Mouse (Mus musculus): ENCODE measurements at regions not wholly inside any gene's neighbourhood (a gene's known extent, or its start where the extent isn't known, plus 50 kb on each side); places are given as distances from the start of the nearest gene placed in this dataset.

DNA sequence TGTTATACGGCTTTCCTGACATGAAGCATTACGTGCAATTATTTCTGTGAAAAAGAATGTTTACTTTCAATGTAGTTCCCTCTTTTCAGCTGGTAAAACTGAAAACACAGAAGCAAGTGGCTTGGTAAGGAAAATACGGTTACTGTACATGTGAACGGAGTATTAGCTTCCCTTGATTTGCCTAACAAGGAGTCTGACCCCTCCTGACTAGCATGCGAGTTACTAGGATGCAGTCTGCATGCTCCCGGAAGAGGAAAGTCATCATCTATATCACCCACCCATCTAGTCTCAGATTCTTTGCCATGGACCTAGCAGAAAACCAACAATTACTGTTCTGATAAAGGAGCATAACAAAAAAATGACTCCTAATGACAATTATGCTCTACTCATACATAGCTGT is 611.5 kb downstream of the Slc22a22 start:
- no peaks in the 10 kb centered on the region for H3K4me1 ChIP-seq (replicated peaks; ENCODE audit: control insufficient read depth, insufficient read depth, low read length)
- no peak overlapping the region for H3K27ac ChIP-seq (ENCODE audit: low read length)
- ATAC-seq (ENCODE audit: low read depth), result no peak
- H3K36me3 ChIP-seq (ENCODE audit: control insufficient read depth, insufficient read depth, low read length), result no peaks in the 10 kb centered on the region
- 56% methylated on average over 6 of the region's 6 CpGs for WGBS
- no peaks in the 10 kb centered on the region for H3K27me3 ChIP-seq (ENCODE audit: control insufficient read depth, insufficient read depth, low read depth, low read length)
- no peaks in the 10 kb centered on the region for H3K9me3 ChIP-seq (ENCODE audit: control insufficient read depth, low read length)
- H3K9ac ChIP-seq (ENCODE audit: low read length), result no peak overlapping the region
- H3K4me2 ChIP-seq (ENCODE audit: low read depth, low read length), result no peak overlapping the region
- no peak overlapping the region for H3K4me3 ChIP-seq (ENCODE audit: low read length)

DNA sequence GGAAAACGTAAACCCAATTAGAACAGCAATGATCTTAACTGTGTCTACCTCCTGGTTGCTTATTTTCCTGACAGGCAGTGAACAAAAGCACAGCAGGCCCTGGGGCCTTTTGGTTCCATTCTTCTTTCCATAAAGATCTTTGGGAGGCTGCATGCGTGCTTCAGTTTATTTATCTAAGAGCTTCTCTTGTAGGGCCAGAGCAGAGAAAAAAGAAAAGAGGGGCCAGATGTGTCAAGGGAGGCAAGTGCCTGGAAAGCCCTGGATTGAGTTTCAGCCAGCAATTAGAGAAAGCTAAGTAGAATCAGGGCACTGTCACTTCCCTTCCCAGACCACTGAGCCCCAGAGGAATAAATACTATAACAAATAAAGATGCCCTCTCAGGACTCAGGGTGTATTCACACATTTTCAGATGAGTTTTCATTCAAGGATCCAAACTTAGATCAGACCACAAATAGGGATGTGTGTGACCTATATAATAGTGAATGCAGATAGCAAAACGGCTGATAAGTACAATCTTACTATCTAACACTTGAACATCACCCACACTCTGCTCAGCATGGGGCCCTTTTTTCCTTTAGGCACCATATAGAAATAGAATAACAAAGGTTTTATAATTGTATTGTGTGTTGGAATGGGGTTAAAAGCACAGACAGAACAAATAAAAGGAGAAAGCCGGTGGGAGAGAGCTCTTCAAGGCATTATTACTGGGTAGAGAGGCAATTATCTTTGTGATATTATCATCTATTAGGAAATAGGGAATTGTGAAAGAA is 612.2 kb downstream of the Slc22a22 start:
- H3K4me3 ChIP-seq (ENCODE audit: low read length), result no peak overlapping the region
- H3K36me3 ChIP-seq (ENCODE audit: control insufficient read depth, insufficient read depth, low read length), result no peaks in the 10 kb centered on the region
- H3K9ac ChIP-seq (ENCODE audit: low read length), result no peak overlapping the region
- no peaks in the 10 kb centered on the region for H3K4me1 ChIP-seq (replicated peaks; ENCODE audit: control insufficient read depth, insufficient read depth, low read length)
- 29% methylated on average over 4 of the region's 4 CpGs for WGBS
- H3K27me3 ChIP-seq (ENCODE audit: control insufficient read depth, insufficient read depth, low read depth, low read length), result no peaks in the 10 kb centered on the region
- H3K4me2 ChIP-seq (ENCODE audit: low read depth, low read length), result no peak overlapping the region
- H3K27ac ChIP-seq (ENCODE audit: low read length), result no peak overlapping the region
- H3K9me3 ChIP-seq (ENCODE audit: control insufficient read depth, low read length), result no peaks in the 10 kb centered on the region
- no peak for ATAC-seq (ENCODE audit: low read depth)

DNA sequence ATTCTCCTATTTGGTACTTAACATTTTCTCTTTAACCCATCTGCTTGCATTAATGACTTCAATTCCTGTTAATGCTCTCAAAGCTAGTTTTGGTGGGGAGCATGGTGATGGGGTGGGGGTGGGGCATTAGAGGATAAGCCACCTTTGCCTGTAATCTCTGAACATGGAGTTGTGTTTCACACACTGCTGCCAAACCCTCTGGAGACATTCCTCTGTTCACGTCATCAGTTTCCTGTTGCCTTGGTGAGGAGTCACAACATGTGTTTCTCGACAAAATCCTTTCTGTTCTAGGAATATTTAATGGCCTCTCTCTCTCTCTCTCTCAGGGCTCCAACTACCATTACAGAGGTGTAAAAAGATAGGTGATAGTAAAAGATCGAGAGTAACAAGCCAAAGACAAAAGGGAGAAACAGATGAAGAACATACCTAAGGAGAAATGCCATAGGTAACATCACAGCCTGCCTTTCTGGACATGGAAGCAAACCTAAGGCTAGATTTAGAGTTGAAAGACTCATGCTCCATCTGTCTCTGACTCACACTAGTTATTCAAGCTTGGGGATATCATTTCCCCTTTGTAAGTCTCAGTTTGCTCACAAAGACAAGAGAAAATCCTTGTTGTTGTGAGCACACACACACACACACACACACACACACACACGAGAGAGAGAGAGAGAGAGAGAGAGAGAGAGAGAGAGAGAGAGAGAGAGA is 618.6 kb downstream of the Slc22a22 start:
- Histone ChIP-seq H3K36me3 (ENCODE audit: control insufficient read depth, insufficient read depth, low read length) (no peaks in the 10 kb centered on the region), H3K9ac (ENCODE audit: low read length) (no peak overlapping the region), H3K27me3 (ENCODE audit: control insufficient read depth, insufficient read depth, low read depth, low read length) (no peaks in the 10 kb centered on the region), H3K9me3 (ENCODE audit: control insufficient read depth, low read length) (no peaks in the 10 kb centered on the region), H3K4me2 (ENCODE audit: low read depth, low read length) (no peak overlapping the region), H3K4me1 (replicated peaks; ENCODE audit: control insufficient read depth, insufficient read depth, low read length) (no peaks in the 10 kb centered on the region), H3K27ac (ENCODE audit: low read length) (no peak overlapping the region), H3K4me3 (ENCODE audit: low read length) (no peak overlapping the region)
- 46% methylated on average over 4 of the region's 4 CpGs for WGBS
- ATAC-seq (ENCODE audit: low read depth), result no peak

DNA sequence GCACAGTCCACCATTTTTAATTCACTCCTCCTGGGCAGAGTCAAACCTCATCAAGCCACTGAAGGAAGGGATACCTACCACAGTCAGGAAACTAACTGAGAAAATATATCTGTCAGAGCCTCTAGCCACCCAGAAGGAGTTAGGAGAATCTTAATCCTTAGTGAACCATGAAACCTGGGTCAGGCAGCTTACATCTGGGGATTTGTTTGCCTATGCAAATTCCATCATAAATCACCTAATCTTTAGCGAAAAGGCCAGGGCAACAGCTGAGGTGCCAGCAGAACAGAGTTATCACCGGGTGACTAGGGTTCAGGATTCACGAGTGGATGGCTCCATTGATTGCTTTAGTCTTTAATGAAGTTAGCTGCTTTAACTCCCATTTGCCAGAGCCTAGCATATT is 619.3 kb downstream of the Slc22a22 start:
- H3K36me3 ChIP-seq (ENCODE audit: control insufficient read depth, insufficient read depth, low read length), result no peaks in the 10 kb centered on the region
- no peak for ATAC-seq (ENCODE audit: low read depth)
- no peak overlapping the region for H3K4me3 ChIP-seq (ENCODE audit: low read length)
- H3K27me3 ChIP-seq (ENCODE audit: control insufficient read depth, insufficient read depth, low read depth, low read length), result no peaks in the 10 kb centered on the region
- H3K27ac ChIP-seq (ENCODE audit: low read length), result no peak overlapping the region
- no peak overlapping the region for H3K9ac ChIP-seq (ENCODE audit: low read length)
- H3K9me3 ChIP-seq (ENCODE audit: control insufficient read depth, low read length), result no peaks in the 10 kb centered on the region
- H3K4me1 ChIP-seq (replicated peaks; ENCODE audit: control insufficient read depth, insufficient read depth, low read length), result no peaks in the 10 kb centered on the region
- WGBS, result 24% methylated on average over 3 of the region's 3 CpGs
- no peak overlapping the region for H3K4me2 ChIP-seq (ENCODE audit: low read depth, low read length)

DNA sequence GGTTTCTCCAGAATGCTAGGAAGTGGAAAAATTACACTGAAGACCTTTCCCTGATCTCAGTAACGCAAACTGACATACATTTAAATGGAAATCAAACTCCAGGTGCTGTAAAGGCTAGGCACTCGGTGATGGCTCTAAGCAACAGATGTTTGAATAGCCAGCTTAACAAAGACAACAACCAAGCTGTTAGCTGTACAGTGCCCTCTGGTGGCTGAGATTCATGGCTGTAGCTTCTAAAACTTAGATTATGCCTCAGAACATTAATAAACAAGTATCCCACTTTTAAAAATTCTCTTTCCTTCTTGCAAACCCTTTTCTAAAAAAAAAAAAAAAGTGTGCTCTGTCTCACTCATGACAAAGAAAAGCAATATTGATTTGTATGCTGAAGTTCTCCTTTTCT is 621.4 kb downstream of the Slc22a22 start:
- 15% methylated on average over 2 of the region's 2 CpGs for WGBS
- no peaks in the 10 kb centered on the region for H3K36me3 ChIP-seq (ENCODE audit: control insufficient read depth, insufficient read depth, low read length)
- ATAC-seq (ENCODE audit: low read depth), result no peak

DNA sequence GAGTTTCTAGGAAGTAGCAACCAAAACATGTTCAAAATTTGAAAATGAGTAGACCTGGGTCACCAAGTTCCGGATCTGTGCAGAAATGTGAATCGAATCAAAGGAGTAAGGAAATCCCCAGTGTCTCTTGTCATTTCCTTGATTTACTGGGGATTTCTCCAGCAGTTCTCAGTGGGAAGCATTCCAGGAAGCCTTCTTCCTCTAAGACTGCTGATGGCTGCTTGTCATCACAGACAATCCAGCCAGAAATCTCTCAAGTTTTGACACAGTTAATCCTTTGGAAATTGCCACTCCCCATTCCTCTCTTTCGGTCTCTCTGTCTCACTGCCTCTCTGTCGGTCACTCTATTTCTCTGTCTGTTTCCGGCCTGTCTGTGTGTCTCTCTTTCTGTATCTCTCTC is 624.3 kb downstream of the Slc22a22 start:
- Histone ChIP-seq H3K27ac (ENCODE audit: low read length) (no peak overlapping the region), H3K27me3 (ENCODE audit: control insufficient read depth, insufficient read depth, low read depth, low read length) (no peaks in the 10 kb centered on the region), H3K9me3 (ENCODE audit: control insufficient read depth, low read length) (no peaks in the 10 kb centered on the region), H3K4me3 (ENCODE audit: low read length) (no peak overlapping the region), H3K9ac (ENCODE audit: low read length) (no peak overlapping the region), H3K4me2 (ENCODE audit: low read depth, low read length) (no peak overlapping the region), H3K4me1 (replicated peaks; ENCODE audit: control insufficient read depth, insufficient read depth, low read length) (no peaks in the 10 kb centered on the region), H3K36me3 (ENCODE audit: control insufficient read depth, insufficient read depth, low read length) (no peaks in the 10 kb centered on the region)
- no peak for ATAC-seq (ENCODE audit: low read depth)
- 50% methylated on average over 5 of the region's 5 CpGs for WGBS

More for the DNA sequence above, 621.4 kb downstream of the Slc22a22 start:
- H3K4me1 ChIP-seq (replicated peaks; ENCODE audit: control insufficient read depth, insufficient read depth, low read length), result no peaks in the 10 kb centered on the region
- no peaks in the 10 kb centered on the region for H3K27me3 ChIP-seq (ENCODE audit: control insufficient read depth, insufficient read depth, low read depth, low read length)
- no peak overlapping the region for H3K9ac ChIP-seq (ENCODE audit: low read length)
- no peak overlapping the region for H3K27ac ChIP-seq (ENCODE audit: low read length)
- no peaks in the 10 kb centered on the region for H3K9me3 ChIP-seq (ENCODE audit: control insufficient read depth, low read length)
- no peak overlapping the region for H3K4me3 ChIP-seq (ENCODE audit: low read length)
- no peak overlapping the region for H3K4me2 ChIP-seq (ENCODE audit: low read depth, low read length)

DNA sequence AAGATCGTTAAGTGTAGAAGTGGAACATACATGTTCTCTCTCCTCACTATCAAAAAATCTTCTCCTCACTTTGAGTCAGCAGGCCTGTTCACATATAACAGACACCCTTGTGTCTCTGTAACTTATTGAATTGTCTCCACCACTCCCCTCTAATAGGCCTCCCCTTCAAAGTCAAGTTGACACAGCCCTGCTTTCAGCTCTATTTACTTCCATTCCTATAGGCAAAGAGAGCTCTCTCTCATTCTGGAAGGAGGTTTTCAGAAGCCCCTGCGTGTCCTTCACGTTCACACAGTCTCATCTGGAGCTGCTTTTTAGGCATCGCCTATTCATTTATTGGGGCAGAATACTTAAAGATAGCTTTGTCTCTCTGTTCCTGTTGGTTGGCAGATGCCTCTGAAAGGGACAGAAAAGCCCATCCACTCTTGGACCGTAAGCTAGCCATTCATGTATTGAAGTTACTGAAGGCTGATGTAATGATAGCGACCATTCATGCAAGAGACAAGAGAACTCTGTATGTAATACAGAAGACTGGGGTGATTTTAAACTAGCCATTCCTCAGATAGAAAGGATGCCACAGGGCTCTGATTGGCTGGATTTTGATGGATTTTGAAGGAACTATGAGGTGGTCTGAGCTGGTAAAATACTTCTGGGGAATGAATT is 629.8 kb downstream of the Slc22a22 start:
- H3K4me2 ChIP-seq (ENCODE audit: low read depth, low read length), result no peak overlapping the region
- H3K9me3 ChIP-seq (ENCODE audit: control insufficient read depth, low read length), result no peaks in the 10 kb centered on the region
- WGBS, result 67% methylated on average over 6 of the region's 6 CpGs
- no peaks in the 10 kb centered on the region for H3K4me1 ChIP-seq (replicated peaks; ENCODE audit: control insufficient read depth, insufficient read depth, low read length)
- no peak overlapping the region for H3K4me3 ChIP-seq (ENCODE audit: low read length)
- no peaks in the 10 kb centered on the region for H3K27me3 ChIP-seq (ENCODE audit: control insufficient read depth, insufficient read depth, low read depth, low read length)
- H3K27ac ChIP-seq (ENCODE audit: low read length), result no peak overlapping the region
- H3K9ac ChIP-seq (ENCODE audit: low read length), result no peak overlapping the region
- ATAC-seq (ENCODE audit: low read depth), result no peak
- no peaks in the 10 kb centered on the region for H3K36me3 ChIP-seq (ENCODE audit: control insufficient read depth, insufficient read depth, low read length)

DNA sequence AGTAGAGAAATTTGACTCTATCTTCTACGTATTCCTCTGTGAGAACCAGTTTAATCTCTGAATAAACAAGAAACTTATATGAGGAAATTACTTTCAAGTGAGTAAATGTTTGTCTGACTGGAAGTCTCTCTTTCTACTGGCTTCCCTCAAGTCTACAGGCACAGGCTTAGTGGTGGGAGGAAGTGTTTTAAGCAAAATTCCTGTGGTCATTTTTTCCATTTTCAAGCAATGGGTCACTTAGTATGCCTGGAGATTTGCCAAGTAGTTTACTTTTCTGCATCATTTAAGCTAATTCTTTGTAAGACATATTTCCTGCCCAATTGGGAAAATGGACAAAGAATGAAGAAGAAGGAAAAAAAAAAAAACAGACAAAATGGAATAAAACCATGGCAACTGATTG is 632.9 kb downstream of the Slc22a22 start:
- WGBS, result 9% methylated on average over 1 of the region's 1 CpGs
- Histone ChIP-seq H3K9me3 (ENCODE audit: control insufficient read depth, low read length) (no peaks in the 10 kb centered on the region), H3K36me3 (ENCODE audit: control insufficient read depth, insufficient read depth, low read length) (no peaks in the 10 kb centered on the region), H3K4me3 (ENCODE audit: low read length) (no peak overlapping the region), H3K4me1 (replicated peaks; ENCODE audit: control insufficient read depth, insufficient read depth, low read length) (no peaks in the 10 kb centered on the region), H3K9ac (ENCODE audit: low read length) (no peak overlapping the region), H3K4me2 (ENCODE audit: low read depth, low read length) (no peak overlapping the region), H3K27ac (ENCODE audit: low read length) (no peak overlapping the region), H3K27me3 (ENCODE audit: control insufficient read depth, insufficient read depth, low read depth, low read length) (no peaks in the 10 kb centered on the region)
- ATAC-seq (ENCODE audit: low read depth), result 0 out of 2 replicates have a peak, but pooled peaks have one; percentile 17

DNA sequence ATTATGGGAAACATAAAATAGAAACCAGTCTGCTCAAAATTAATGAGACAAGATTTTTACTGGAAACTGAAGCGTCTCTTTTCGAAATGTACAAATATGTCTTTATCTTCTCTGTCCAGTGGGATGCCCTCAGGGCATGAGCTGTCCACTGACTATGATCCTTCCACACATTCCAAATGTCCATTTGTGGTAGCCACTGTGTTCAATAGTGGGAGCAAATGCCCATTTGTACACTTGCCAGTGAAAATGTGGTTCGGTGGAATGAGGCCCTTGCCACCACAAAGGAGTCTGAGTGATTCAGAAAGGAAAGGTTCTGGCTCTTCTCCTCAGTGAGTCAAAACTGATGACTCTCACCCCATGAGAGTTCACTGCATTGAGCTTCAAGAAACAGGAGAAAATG is 635.9 kb downstream of the Slc22a22 start:
- Histone ChIP-seq H3K4me1 (replicated peaks; ENCODE audit: control insufficient read depth, insufficient read depth, low read length) (no peaks in the 10 kb centered on the region), H3K4me2 (ENCODE audit: low read depth, low read length) (no peak overlapping the region), H3K27ac (ENCODE audit: low read length) (no peak overlapping the region), H3K36me3 (ENCODE audit: control insufficient read depth, insufficient read depth, low read length) (no peaks in the 10 kb centered on the region), H3K4me3 (ENCODE audit: low read length) (no peak overlapping the region), H3K27me3 (ENCODE audit: control insufficient read depth, insufficient read depth, low read depth, low read length) (no peaks in the 10 kb centered on the region), H3K9ac (ENCODE audit: low read length) (no peak overlapping the region), H3K9me3 (ENCODE audit: control insufficient read depth, low read length) (no peaks in the 10 kb centered on the region)
- 87% methylated on average over 3 of the region's 3 CpGs for WGBS
- no peak for ATAC-seq (ENCODE audit: low read depth)
